ENCODE assay signal across 8 mouse cellular contexts in the genomic region with DNA sequence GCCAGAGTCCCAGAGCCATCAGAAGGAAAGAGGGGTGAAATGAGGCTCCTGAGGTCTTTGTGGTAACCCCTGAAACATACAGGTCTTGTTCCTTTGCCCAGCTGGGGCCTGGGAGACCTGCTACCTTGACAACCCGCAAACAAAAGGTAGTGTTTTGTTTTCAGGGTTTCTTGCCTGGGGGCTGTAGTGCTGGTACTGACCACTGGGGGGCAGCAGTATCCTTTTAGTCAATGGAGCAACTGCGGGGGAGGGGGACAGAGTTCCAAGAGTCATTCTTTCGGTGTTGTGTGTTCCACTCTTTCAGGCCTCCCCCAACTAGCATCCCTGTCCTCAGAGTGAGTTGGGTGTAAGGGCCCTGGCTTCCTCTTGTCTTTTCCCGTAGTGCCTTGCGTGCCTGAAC. TPM values are rescaled to one million over a fixed set of nuclear protein-coding genes. Genes with fewer than 3 reads are reported as not detected.
DNase-seq lines count a peak whose midpoint lies in the region; ATAC-seq and TF ChIP-seq lines count a peak whose summit lies in the region.

No protein-coding gene starts in this region.

- peak overlapping the region; percentile 98 for H3K4me2 ChIP-seq in intestine, embryonic 16.5 days (ENCODE audit: low read depth, low read length)
- peak overlapping the region; percentile 91 for H3K4me2 ChIP-seq in limb, embryonic 14.5 days (replicated peaks; ENCODE audit: low read depth, low read length, severe bottlenecking)
- peak overlapping the region; percentile 97 for H3K4me2 ChIP-seq in midbrain, embryonic 16.5 days (ENCODE audit: low read length)

- no peak for TF ChIP-seq POLR2A in cortical plate, adult 2 months (IDR thresholded peaks at IDR 0.05; ENCODE audit: extremely low read depth, insufficient read depth, low read length)
- no peak for TF ChIP-seq POLR2A in limb, embryonic 14.5 days (IDR thresholded peaks at IDR 0.05; ENCODE audit: borderline replicate concordance, extremely low read depth, insufficient read depth, insufficient read length)

- H3K4me1 ChIP-seq in cortical plate, adult 2 months (ENCODE audit: control insufficient read depth, insufficient read depth, low read length) = peaks cover 18% of the 10 kb centered on the region
- H3K4me1 ChIP-seq in intestine, embryonic 16.5 days (ENCODE audit: control insufficient read depth, insufficient read depth, low read length) = peaks cover 25% of the 10 kb centered on the region
- peaks cover 21% of the 10 kb centered on the region for H3K4me1 ChIP-seq in limb, embryonic 14.5 days (ENCODE audit: control insufficient read depth, insufficient read depth, low read length)
- peaks cover 48% of the 10 kb centered on the region for H3K4me1 ChIP-seq in midbrain, embryonic 16.5 days (ENCODE audit: control insufficient read depth, insufficient read depth, low read length)

- H3K27ac ChIP-seq in cortical plate, adult 2 months (ENCODE audit: insufficient read depth, low read length) = no peak overlapping the region
- H3K27ac ChIP-seq in intestine, embryonic 16.5 days (ENCODE audit: low read length) = no peak overlapping the region
- 0 out of 2 replicates have a peak overlapping the region, but pooled peaks have one; percentile 9 for H3K27ac ChIP-seq in limb, embryonic 14.5 days (replicated peaks; ENCODE audit: low read depth, low read length)
- H3K27ac ChIP-seq in midbrain, embryonic 16.5 days (ENCODE audit: low read length) = peak overlapping the region; percentile 92

- peak overlapping the region; percentile 86 for H3K9ac ChIP-seq in intestine, embryonic 16.5 days (ENCODE audit: low read depth, low read length)
- peak overlapping the region; percentile 88 for H3K9ac ChIP-seq in limb, embryonic 14.5 days (ENCODE audit: low read depth, low read length, severe bottlenecking)
- peak overlapping the region; percentile 90 for H3K9ac ChIP-seq in midbrain, embryonic 16.5 days (ENCODE audit: low read depth, low read length)

- peak overlapping the region; percentile 69 for H3K4me3 ChIP-seq in cortical plate, adult 2 months (ENCODE audit: insufficient read depth, low read length)
- peak overlapping the region; percentile 77 for H3K4me3 ChIP-seq in intestine, embryonic 16.5 days (ENCODE audit: low read length)
- H3K4me3 ChIP-seq in limb, embryonic 14.5 days (replicated peaks; ENCODE audit: low read length) = peak overlapping the region; percentile 81
- peak overlapping the region; percentile 64 for H3K4me3 ChIP-seq in midbrain, embryonic 16.5 days (ENCODE audit: low read depth, low read length)

- H3K9me3 ChIP-seq in intestine, embryonic 16.5 days (ENCODE audit: control insufficient read depth, low read length) = no peaks in the 10 kb centered on the region
- H3K9me3 ChIP-seq in limb, embryonic 14.5 days (ENCODE audit: control insufficient read depth, low read length) = no peaks in the 10 kb centered on the region
- H3K9me3 ChIP-seq in midbrain, embryonic 16.5 days (replicated peaks; ENCODE audit: control insufficient read depth, low read length, poor library complexity, severe bottlenecking) = no peaks in the 10 kb centered on the region

- 19% methylated on average over 5 of the region's 5 CpGs for WGBS in intestine, embryonic 16.5 days
- WGBS in limb, embryonic 14.5 days = 22% methylated on average over 5 of the region's 5 CpGs
- WGBS in midbrain, embryonic 16.5 days = 9% methylated on average over 5 of the region's 5 CpGs

- peak; percentile 89 for TF ChIP-seq CTCF in cortical plate, adult 2 months (IDR thresholded peaks at IDR 0.05; ENCODE audit: extremely low read depth, insufficient read depth, low read length)

- no peak for ATAC-seq in intestine, embryonic 16.5 days
- no peak for ATAC-seq in limb, embryonic 14.5 days (ENCODE audit: low FRiP score, low read depth)
- ATAC-seq in midbrain, embryonic 16.5 days = no peak; the same call in 1 of the 2 replicates

- DNase-seq in layer of hippocampus, adult 11-12 months (ENCODE audit: low spot score) = peak; percentile 89
- no peak for DNase-seq in layer of hippocampus, adult 9-10 months (ENCODE audit: low spot score)
- DNase-seq in gastrocnemius, postnatal 4 days (ENCODE audit: low spot score in 2 of 2) = peak; percentile 71 to 83
- peak; percentile 87 for DNase-seq in limb, embryonic 14.5 days (ENCODE audit: low spot score)
- DNase-seq in spleen, postnatal 14 days (ENCODE audit: low spot score in 2 of 2) = peak; percentile 66 to 80

- no peaks in the 10 kb centered on the region for H3K27me3 ChIP-seq in intestine, embryonic 16.5 days (replicated peaks; ENCODE audit: control insufficient read depth, insufficient read depth, low read length)
- no peaks in the 10 kb centered on the region for H3K27me3 ChIP-seq in limb, embryonic 14.5 days (ENCODE audit: control insufficient read depth, insufficient read depth, low read length)
- no peaks in the 10 kb centered on the region for H3K27me3 ChIP-seq in midbrain, embryonic 16.5 days (ENCODE audit: control insufficient read depth, insufficient read depth, low read depth, low read length)

- H3K36me3 ChIP-seq in intestine, embryonic 16.5 days (ENCODE audit: control insufficient read depth, insufficient read depth, low read length) = peaks cover 3% of the 10 kb centered on the region; the same call in 1 of the 2 replicates
- H3K36me3 ChIP-seq in limb, embryonic 14.5 days (ENCODE audit: control insufficient read depth, insufficient read depth, low read length) = no peaks in the 10 kb centered on the region; the same call in 1 of the 2 replicates
- H3K36me3 ChIP-seq in midbrain, embryonic 16.5 days (ENCODE audit: control insufficient read depth, insufficient read depth, low read length) = no peaks in the 10 kb centered on the region

RNA-seq across cellular contexts. Expression of gene Ralgds, which starts 1.6 kb away (rescaled TPM):
- 107 and 112 TPM in 2 replicates for polyA plus RNA-seq in cortical plate, adult 2 months (2012; rRNA removed)
- total RNA-seq in gastrocnemius, postnatal 4 days (2021) = 10 to 100 TPM; 68.2 to 79.3 TPM
- 19.1 and 21.5 TPM in 2 replicates for polyA plus RNA-seq in intestine, embryonic 16.5 days (2015; fragmentation: Nextera tagmentation; extraction: Ambion mirVana)
- polyA plus RNA-seq in limb, embryonic 14.5 days (2012; rRNA removed) = 86.6 and 108 TPM in 2 replicates
- polyA plus RNA-seq in limb, embryonic 14.5 days (2014; fragmentation: Nextera tagmentation; extraction: Ambion mirVana) = 61.6 and 63.1 TPM in 2 replicates
- 78.4 and 82.0 TPM in 2 replicates for polyA plus RNA-seq in midbrain, embryonic 16.5 days (2015; fragmentation: Nextera tagmentation; extraction: Ambion mirVana)

RNA-seq across cellular contexts. Expression of gene Gm10134, which starts 8.6 kb away (rescaled TPM):
- 0.79 TPM in 1 of 2 replicates, not detected in the other for polyA plus RNA-seq in cortical plate, adult 2 months (2012; rRNA removed)
- 1 to 10 TPM; 1.7 to 2.7 TPM for total RNA-seq in gastrocnemius, postnatal 4 days (2021)
- 7.4 and 10.3 TPM in 2 replicates for polyA plus RNA-seq in intestine, embryonic 16.5 days (2015; fragmentation: Nextera tagmentation; extraction: Ambion mirVana)
- 1.1 TPM in 1 of 2 replicates, not detected in the other for polyA plus RNA-seq in limb, embryonic 14.5 days (2012; rRNA removed)
- polyA plus RNA-seq in limb, embryonic 14.5 days (2014; fragmentation: Nextera tagmentation; extraction: Ambion mirVana) = 0.61 and 1.1 TPM in 2 replicates
- 2.3 and 3.6 TPM in 2 replicates for polyA plus RNA-seq in midbrain, embryonic 16.5 days (2015; fragmentation: Nextera tagmentation; extraction: Ambion mirVana)

RNA-seq across cellular contexts. Expression of gene Gbgt1, which starts 17.8 kb away (rescaled TPM):
- 1.8 and 2.0 TPM in 2 replicates for polyA plus RNA-seq in cortical plate, adult 2 months (2012; rRNA removed)
- 1 to 10 TPM; 3.0 to 5.1 TPM for total RNA-seq in gastrocnemius, postnatal 4 days (2021)
- polyA plus RNA-seq in intestine, embryonic 16.5 days (2015; fragmentation: Nextera tagmentation; extraction: Ambion mirVana) = 4.4 and 4.6 TPM in 2 replicates
- 2.1 and 3.3 TPM in 2 replicates for polyA plus RNA-seq in limb, embryonic 14.5 days (2012; rRNA removed)
- polyA plus RNA-seq in limb, embryonic 14.5 days (2014; fragmentation: Nextera tagmentation; extraction: Ambion mirVana) = 1.0 and 1.4 TPM in 2 replicates
- polyA plus RNA-seq in midbrain, embryonic 16.5 days (2015; fragmentation: Nextera tagmentation; extraction: Ambion mirVana) = 1.1 and 1.2 TPM in 2 replicates

RNA-seq across cellular contexts. Expression of gene Mrps2, which starts 46.6 kb away (rescaled TPM):
- polyA plus RNA-seq in cortical plate, adult 2 months (2012; rRNA removed) = 37.2 and 38.8 TPM in 2 replicates
- 10 to 100 TPM; 35.6 to 39.2 TPM for total RNA-seq in gastrocnemius, postnatal 4 days (2021)
- polyA plus RNA-seq in intestine, embryonic 16.5 days (2015; fragmentation: Nextera tagmentation; extraction: Ambion mirVana) = 61.1 and 66.9 TPM in 2 replicates
- polyA plus RNA-seq in limb, embryonic 14.5 days (2012; rRNA removed) = 55.6 and 62.0 TPM in 2 replicates
- polyA plus RNA-seq in limb, embryonic 14.5 days (2014; fragmentation: Nextera tagmentation; extraction: Ambion mirVana) = 51.8 and 54.9 TPM in 2 replicates
- 45.7 and 47.8 TPM in 2 replicates for polyA plus RNA-seq in midbrain, embryonic 16.5 days (2015; fragmentation: Nextera tagmentation; extraction: Ambion mirVana)

RNA-seq across cellular contexts. Expression of gene 1700007K13Rik, which starts 48.4 kb away (rescaled TPM):
- 2.7 and 4.4 TPM in 2 replicates for polyA plus RNA-seq in cortical plate, adult 2 months (2012; rRNA removed)
- under 1 TPM in 1 of 2 experiments, not detected in 1; 0.44 TPM for total RNA-seq in gastrocnemius, postnatal 4 days (2021)
- 0.23 TPM in 1 of 2 replicates, not detected in the other for polyA plus RNA-seq in intestine, embryonic 16.5 days (2015; fragmentation: Nextera tagmentation; extraction: Ambion mirVana)
- 0.60 and 0.63 TPM in 2 replicates for polyA plus RNA-seq in limb, embryonic 14.5 days (2012; rRNA removed)
- polyA plus RNA-seq in limb, embryonic 14.5 days (2014; fragmentation: Nextera tagmentation; extraction: Ambion mirVana) = 0.55 and 1.1 TPM in 2 replicates
- polyA plus RNA-seq in midbrain, embryonic 16.5 days (2015; fragmentation: Nextera tagmentation; extraction: Ambion mirVana) = 3.5 and 4.1 TPM in 2 replicates

Comparison
In these comparisons a context has a peak if more than half of its experiments do, and no peak if none do; other contexts are left out.
1. H3K27ac ChIP-seq: peak in limb, embryonic 14.5 days (single experiment) and midbrain, embryonic 16.5 days (single experiment); none in cortical plate, adult 2 months (single experiment) and intestine, embryonic 16.5 days (single experiment).
2. Peak in every context shown above with its lines, with median percentiles within 50 percentile points of each other: H3K4me3 ChIP-seq, H3K4me2 ChIP-seq and H3K9ac ChIP-seq.